Mouse (Mus musculus) layer of hippocampus, adult 11-12 months (tissue): ENCODE data around the gene Gm21974.
"Not testable (repeated sequence)": the region's sequence is repeated elsewhere in the genome, so short reads cannot be mapped to it uniquely, and the experiment has no call there.

Experiments used
- DNase-seq: peaks from one replicate; pipeline ENCODE4 v3.0.0; 2022; ENCODE audit warnings: low spot score

The Gm21974 gene

GRCm38 (mm10) chr7:127895442-127895841, at the start of gene Gm21974, which contains the start of gene Vkorc1:
Gm21974 (minus strand) TSS chr7:127895454.
Vkorc1 (minus strand) TSS chr7:127895617.
- DNase-seq = peak; percentile 96

DNA sequence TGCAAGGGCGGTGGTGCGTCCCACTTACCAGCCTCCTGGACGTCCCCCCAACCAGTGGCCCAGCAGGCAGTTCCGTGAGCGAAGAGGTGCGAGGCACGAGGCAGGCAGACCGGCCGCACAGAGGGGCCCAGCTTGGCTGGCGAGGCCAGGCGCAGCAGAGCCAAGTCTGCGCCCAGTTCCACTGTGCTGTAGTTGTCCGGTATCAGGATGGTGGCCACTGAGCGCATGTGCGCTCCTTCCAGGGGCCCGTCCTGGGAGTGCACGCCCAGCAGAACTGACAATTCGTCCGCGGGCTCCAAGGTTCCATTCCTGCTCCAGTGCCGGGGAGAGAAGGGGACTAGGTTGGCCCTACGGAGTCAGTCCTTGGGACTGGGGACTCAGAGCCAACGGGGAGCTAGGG, 49.4 kb upstream of the Gm21974 start:
- DNase-seq = no peak

GRCm38 (mm10) chr7:127942097-127942496, 46.8 kb upstream of the Gm21974 start:
- not testable (repeated sequence) for DNase-seq

- DNase-seq = no peak
These were observed 41.1 kb upstream of the Gm21974 start for GRCm38 (mm10) chr7:127936216-127936884.

GRCm38 (mm10) chr7:127935748-127936159, 40.5 kb upstream of the Gm21974 start:
- DNase-seq = no peak

GRCm38 (mm10) chr7:127935028-127935722, 39.9 kb upstream of the Gm21974 start:
- DNase-seq = peak; percentile 94

DNA sequence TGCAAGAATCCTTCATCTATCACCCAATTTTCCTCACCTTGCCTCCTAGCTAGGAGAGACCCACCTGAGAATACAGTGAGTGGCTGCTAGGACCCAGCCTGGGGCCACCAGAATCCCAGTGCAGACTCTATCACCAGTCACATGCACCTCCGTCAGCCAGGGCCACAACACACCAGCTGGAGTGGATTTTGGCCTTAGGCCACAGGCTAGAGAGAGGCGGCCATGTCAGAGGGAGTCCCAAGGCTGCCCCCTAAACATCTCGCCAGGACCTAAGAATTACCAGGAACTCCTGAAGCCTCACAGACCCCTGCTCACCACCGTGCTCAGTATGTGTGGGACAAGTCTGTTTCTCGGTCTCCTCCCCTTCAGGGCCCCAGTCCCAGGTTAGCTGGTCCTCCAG, 38.8 kb upstream of the Gm21974 start:
- no peak for DNase-seq

- DNase-seq = no peak
These were observed 37.2 kb upstream of the Gm21974 start for GRCm38 (mm10) chr7:127932273-127933031.

DNA sequence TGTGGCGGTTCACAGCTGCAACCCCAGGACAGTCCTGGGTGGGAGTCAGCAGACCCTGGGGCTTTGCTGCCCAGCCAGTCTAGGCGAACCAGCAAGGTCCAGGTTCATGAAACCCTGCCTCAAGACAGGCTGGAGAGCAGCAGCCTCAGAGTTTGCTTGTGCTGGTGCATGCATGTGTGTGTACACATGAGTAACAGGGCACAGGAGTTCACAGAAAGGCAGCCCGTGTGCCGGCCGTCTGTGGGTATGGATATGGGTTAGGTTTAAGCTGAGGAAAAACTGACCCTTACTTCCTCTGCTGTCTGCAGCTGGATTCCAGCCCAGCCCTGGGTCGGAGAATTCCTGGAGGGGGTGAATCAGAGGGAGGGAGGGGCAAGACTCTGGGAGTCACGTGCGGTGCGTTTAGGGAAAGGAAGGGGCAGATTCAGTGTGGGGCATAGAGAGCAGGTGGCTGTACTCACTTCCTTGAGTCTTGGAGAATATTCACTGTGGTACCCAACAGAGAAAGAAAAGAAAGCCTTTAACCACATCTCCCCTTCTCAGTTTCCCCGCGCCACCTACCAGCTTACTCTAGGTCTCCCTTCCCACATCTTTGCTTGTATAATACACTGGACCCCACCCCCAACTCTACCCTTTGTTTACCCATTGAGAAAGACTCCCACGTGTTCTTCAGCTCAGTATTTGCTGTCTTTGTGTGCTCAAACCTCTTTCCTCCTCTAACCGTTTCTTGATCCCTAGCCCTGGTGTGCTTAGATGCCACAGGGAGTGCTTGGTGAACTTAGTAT, 36.3 kb upstream of the Gm21974 start:
- no peak for DNase-seq

GRCm38 (mm10) chr7:127930636-127931035, 35.4 kb upstream of the Gm21974 start:
- DNase-seq = no peak

DNA sequence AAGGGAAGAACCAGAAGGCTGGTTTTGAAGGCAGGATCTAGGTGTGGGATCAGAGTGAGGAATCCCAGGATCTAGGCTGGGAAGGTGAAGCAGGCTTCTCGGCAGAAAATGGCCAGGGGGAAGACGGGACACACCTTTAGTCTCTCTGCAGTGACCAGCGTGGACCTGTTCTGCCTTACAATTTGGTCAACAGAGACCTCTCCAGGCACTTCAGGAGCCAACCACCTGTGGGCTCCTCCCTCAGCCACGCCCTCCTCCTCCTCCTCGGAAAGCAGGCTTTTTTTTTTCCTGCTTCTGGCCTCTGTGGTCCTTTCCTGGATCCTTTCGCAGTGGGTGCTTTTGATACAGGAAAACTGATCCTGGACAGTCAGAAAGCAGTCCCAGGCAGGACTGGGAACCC, 34.7 kb upstream of the Gm21974 start, which contains the start of gene Prss8:
Gene Prss8 (minus strand): TSS at position 182 of the 400 bp plus-strand sequence.
- no peak for DNase-seq

GRCm38 (mm10) chr7:127928596-127928995, 33.3 kb upstream of the Gm21974 start:
- no peak for DNase-seq

DNA sequence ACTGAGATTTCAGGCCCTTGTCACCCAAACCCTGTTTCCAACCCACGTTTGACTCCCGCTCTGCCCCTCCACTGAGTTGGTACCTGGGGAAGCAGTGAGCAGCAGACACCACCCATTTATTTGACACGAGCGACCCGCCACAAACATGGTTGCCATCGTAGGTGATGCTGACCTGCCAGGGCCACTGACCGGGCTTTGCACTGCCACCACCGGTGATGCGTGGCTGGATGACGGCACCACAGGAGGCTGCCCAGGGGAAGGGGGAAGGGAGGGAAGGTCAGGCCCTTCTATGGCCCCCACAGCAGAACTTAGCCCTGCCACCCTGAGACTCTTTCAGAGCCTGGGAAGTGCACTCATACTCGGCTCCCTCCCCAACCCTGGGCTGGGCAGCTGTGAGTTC, 32.5 kb upstream of the Gm21974 start:
- no peak for DNase-seq

GRCm38 (mm10) chr7:127926846-127927245, 31.6 kb upstream of the Gm21974 start:
- no peak for DNase-seq

DNA sequence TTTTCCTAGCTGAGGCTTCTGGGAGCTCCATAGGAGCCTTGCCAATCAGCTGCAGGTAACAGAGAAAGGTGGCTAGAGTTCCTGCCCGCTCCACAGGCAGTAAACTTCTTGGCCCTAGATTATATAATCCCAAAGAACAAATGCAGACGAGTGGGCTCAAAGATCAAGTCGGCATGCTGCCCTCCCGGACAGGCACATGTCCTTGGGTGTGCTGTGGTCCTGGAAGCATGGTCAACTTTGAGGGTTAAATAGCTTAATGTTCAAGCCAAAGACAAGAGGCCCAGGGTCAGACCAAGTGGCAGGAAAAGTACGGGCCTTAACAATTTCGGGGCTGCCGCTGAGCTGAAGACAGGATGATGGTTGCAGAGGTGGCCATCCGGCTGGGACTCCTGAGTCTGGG, 30.8 kb upstream of the Gm21974 start:
- DNase-seq = no peak

GRCm38 (mm10) chr7:127925252-127925651, 30.0 kb upstream of the Gm21974 start:
- DNase-seq = no peak

- DNase-seq = no peak
These were observed 28.5 kb upstream of the Gm21974 start for GRCm38 (mm10) chr7:127923714-127924113.

- no peak for DNase-seq
These were observed 27.4 kb upstream of the Gm21974 start for GRCm38 (mm10) chr7:127922451-127923275.

DNA sequence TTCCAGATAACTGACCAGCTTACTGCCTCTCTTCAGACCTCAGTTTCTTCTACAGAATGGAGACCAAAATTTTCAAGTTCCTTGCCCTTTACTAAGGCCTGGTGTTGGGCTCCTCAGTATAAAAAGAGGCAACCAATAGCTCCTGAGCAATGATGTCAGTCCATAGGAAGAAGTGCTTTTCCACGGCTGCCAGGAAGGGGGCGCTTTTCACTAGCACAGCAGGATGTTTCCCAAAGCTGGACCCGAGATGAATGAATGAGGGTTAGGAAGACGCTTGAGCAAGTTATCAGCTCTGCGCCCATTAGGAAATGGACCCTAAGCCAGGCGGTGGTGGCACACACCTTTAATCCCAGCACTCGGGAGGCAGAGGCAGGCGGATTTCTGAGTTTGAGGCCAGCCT, 26.3 kb upstream of the Gm21974 start:
- no peak for DNase-seq

DNA sequence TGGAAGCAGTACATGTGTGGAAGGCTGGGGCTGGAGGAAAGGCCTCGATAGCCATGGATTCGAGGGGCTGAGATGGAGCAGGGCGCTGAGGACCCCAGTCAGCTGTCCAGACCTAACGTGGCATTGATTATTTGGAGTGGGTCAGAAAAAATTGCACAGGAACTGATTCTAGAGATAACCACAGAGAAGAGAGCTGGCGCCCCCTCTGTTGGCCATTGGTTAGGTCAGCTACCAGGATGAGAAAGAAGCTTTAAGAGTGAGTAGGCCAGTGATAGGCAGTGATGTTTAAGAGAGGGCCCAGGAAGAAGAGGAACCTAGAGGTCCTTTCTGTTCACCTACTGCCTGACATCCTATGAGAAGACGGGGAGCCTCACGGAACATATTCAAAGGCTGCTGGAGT, 24.0 kb upstream of the Gm21974 start:
- DNase-seq = no peak

DNA sequence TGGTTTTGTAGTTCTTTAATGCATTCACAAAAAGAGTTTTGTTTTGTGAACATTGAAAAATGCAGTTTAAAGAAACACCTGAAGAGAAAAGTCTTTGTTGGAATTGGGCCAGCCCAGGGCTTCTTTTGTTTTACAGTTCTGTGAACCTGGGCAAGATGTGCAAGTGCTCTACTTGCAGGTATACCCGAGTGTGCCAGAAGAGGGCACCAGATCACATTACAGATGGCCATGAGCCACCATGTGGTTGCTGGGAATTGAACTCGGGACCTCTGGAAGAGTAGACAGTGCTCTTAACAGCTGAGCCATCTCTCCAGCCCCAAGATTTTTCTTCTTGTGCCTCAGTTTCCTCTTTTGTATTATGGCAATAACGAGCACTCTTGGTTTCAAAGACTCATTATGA, 22.9 kb upstream of the Gm21974 start:
- no peak for DNase-seq
